Mouse (Mus musculus) ES-E14 (cell line): ENCODE measurements at regions not wholly inside any gene's neighbourhood (a gene's known extent, or its start where the extent isn't known, plus 50 kb on each side); places are given as distances from the start of the nearest gene placed in this dataset.

Source experiments
- CHD2 ChIP-seq: IDR thresholded peaks from 2 replicates; pipeline ENCODE4 v1.6.1; 2014; ENCODE audit warnings: mild to moderate bottlenecking, low read depth, low read length, inconsistent platforms
- MAFK ChIP-seq: IDR thresholded peaks from 2 replicates; pipeline ENCODE4 v1.6.1; 2014; ENCODE audit warnings: mild to moderate bottlenecking, low read depth, low read length, inconsistent platforms; ENCODE audit not compliant: insufficient read depth

- TF ChIP-seq CHD2 (no peak), MAFK (no peak)
Measured at GRCm38 (mm10) chr11:82579841-82580415, 184.2 kb downstream of the Cct6b start.
